Mouse (Mus musculus): Measurements from ENCODE around the gene Ttll12.
A peak's percentile ranks its signal among the peaks of the same experiment; 100 is the strongest.

DNA sequence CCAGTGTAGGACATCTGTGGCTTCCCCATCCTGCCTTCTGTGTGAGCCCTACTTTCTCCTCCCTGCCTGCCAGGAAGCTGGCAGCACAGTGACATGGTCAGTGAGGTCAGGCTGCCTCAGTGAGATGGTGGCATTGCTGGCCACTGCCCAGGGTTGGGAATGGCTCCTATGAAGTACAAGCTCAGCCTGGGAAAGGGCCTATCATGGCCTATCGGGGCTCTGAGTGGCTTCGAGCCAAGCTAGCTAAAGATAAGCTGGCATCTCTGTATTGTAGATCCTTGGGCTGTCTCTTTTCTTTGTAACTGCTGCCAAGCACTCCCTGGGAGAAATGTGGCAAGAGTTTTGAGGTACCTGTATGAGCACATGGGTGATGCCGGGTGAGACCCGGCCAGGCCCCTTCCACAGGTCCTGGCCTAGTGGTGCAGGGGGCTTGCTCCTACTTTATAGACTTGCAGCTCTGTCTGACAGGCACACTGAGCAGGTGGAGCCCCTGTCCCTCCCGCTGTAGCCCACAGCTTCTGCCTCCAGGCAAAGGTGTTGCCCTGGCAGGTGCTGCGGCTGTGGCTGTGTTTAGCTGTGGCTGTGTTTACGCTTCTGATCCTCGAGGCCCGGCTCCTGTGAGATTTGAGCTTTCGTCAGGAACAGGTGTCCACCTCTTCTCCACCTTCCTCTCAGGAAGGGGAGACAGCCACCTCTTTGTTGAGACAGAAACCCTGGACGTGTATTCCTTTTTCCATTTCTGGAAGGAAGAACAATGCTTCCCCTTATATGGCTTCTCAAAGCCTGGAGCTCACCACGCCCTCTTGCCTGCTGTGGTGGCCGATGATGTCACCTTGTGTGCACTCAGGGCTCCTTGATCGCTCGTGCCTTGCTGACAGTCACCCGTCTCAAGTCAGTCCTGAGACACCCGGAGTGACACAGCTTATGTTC is 59.7 kb downstream of the Ttll12 start:
- no peak for TF ChIP-seq ZNF384 (IDR thresholded peaks at IDR 0.05; ENCODE audit: low read depth, low read length)
- no peak for TF ChIP-seq E2F4 (IDR thresholded peaks at IDR 0.05; ENCODE audit: insufficient replicate concordance, low read depth, low read length)
- TF ChIP-seq BHLHE40 (IDR thresholded peaks at IDR 0.05; ENCODE audit: low read depth, low read length), result peak; percentile 71
- TF ChIP-seq POLR2AphosphoS2 (IDR thresholded peaks at IDR 0.05; ENCODE audit: low read depth, low read length), result no peak
- TF ChIP-seq CTCF (conservative IDR thresholded peaks at IDR 0.05 in 1 of 2, IDR thresholded peaks at IDR 0.05 in 1 of 2; ENCODE audit: low read depth in 2 of 2, low read length in 2 of 2), result no peak
- TF ChIP-seq ELF1 (IDR thresholded peaks at IDR 0.05; ENCODE audit: low read depth, low read length), result no peak
- no peak for TF ChIP-seq POLR2A (IDR thresholded peaks at IDR 0.05; ENCODE audit: low read depth, low read length)
